Mouse (Mus musculus): ENCODE results near the gene Dennd6a.

The Dennd6a gene

DNA sequence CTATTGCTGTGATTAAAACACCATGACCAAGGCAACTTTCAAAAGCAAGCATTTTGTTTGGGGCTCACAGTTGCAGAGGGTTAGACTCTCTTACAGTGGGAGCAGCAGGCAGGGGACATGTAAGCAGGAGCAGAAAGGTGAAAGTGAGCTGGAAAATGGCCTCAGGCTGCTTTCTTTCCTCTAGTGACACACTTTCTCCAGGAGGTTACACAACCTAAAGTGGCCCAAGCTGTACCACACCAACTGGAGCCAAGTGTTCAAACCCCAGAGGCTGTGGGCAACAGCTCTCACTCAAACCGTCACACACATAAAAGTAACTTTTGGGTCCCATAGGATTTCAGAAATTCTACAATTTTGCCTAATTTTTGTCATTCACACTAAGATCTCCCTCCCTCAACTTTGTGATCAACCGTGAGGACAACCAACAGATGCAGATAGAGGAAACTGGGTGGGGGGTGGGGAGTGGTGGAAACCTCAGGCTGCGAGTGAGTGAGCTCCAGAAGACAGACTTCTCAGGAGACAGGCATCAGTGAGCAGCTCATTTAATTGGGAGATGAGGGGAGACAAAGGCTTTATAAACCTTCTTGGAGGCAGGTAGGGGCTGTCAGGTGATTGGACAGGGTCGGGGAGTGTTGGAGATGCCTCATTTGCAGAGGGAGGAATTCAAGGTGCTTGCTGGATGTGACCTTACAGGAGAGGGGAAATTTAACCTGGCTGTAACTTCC is 1.5 kb upstream of the Dennd6a start:
- in situ Hi-C loops (cut with MboI; ENCODE audit: low sequenced_read_pairs), result no loop called here

DNA sequence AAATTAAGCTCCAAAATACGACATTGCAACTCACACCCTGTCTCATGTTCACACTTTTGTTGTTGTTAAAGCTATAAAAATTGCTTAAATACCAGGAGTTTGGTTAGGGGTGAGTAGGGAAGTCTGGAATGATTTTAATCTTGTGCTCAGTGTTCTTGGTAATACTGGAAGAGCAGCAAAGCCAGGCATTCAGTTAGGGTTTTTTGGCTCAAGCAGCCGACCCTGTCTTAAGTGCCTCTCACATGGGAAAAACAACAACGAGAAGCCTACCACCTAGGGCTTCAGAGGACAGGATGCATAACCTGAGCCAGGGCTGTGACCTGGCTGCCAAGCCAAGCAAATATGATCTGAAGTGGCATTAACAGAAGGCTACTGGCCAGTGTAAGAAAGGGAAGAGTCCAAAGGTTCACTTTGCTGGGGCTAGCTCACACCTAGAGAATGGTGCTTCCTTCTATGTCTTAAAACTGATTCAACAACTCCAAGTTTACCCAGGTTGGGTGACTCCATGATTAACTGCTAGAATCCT is 2.7 kb downstream of the Dennd6a start:
- in situ Hi-C loops (cut with MboI; ENCODE audit: low sequenced_read_pairs), result no loop called here

DNA sequence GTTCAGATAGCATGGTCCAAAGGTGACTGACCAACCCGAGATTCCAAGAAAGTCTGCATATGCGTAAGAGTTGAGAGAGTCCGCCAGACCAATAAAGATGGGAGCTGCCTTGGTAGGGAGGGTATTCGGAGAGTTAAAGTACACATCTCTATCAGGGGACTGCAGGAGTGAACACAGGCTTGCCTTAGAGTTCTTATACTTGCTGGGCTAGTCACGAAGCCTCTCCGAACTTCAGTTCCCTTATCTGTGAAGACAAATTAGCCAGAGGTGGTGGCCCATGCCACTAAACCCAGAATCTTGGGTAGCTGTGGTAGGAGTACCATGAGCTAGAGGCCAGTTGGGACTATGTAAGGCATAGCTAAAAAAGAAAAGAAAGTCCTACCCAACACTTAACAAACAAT is 5.1 kb downstream of the Dennd6a start:
- in situ Hi-C loops (cut with MboI; ENCODE audit: low sequenced_read_pairs), result no loop called here

DNA sequence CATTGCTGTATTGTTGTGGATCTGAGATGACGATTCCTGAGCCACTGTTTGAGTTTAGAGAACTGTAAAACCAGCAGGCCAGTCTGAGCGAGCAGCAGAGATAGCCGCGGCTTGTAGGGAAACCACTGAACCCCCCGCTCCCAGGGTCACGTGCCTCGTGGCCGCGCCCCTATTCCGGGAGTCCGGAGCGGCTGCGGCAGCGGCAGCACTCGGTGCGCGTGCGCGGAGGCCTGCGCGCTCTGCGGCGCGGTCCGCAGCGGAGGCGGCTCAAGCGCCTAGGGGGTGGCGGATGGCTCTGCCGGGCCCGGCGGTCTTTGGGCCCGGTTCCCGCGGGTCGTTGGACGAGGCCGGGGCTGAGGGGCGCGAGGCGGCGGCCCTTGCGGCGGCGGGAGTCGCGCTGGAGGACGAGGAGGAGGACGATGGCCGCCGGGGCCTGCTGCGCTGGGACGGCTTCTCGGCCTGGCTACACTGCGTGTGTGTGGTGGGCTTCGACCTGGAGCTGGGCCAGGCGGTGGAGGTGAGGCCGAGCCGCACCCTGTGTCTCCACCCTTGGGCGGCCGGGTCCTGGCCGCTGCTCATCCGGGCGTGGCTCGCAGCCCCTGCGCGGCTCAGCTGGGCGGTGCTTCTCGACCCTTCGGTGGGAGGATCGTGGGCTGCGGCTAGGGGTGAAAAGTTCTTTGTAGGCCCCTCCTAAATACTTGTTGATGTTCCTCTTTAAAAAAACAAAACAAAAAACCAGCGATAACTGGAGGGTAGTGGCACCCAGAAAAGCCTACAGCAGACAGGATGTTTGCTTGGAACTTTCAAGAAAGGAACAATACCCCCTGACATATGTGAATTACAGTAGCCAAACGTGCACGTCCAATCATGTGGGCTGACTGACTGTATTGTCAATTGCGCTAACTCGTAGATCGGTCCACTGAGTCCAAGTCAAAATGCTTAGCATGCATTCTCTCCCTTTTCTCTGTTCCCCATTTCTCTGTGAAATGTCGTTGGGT is 6.0 kb downstream of the Dennd6a start:
- in situ Hi-C loops (cut with MboI; ENCODE audit: low sequenced_read_pairs), result no loop called here

DNA sequence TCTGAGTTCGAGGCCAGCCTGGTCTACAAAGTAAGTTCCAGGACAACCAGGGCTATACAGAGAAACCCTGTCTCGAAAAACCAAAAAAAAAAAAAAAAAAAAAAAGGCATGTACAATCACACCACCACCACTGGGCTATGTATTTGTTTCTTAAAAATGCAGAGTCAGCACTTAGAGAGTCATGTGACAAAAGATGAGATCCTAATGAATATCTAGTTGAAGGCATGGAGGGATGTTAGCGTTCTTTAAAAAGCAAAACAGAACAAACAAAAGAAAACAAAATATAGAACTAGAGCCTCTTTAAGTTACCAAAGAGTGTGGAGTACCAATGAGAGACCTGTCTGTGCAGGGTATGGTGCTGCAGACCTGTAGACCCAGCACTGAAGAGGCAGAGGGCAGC is 10.0 kb downstream of the Dennd6a start:
- in situ Hi-C loops (cut with MboI; ENCODE audit: low sequenced_read_pairs), result no loop called here

DNA sequence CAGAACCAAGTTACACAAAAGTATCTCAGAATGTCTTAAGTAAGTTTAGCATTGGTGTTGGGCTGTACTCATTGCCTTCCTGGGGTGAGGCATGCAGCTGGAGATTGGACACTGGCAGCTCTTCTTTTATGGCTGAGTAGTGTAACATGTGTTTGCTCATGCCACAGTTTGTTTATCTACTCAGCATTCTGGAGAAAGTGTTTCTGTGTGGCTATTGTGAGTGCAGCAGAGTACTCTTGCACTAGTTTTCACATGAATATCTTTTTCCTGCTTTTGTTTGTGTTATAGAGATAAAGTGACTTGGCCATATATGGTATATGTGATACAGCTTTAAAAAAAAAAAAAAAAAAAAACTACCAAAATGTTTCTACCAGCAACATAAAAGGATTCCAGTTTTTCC is 13.5 kb downstream of the Dennd6a start:
- in situ Hi-C loops (cut with MboI; ENCODE audit: low sequenced_read_pairs), result no loop called here

DNA sequence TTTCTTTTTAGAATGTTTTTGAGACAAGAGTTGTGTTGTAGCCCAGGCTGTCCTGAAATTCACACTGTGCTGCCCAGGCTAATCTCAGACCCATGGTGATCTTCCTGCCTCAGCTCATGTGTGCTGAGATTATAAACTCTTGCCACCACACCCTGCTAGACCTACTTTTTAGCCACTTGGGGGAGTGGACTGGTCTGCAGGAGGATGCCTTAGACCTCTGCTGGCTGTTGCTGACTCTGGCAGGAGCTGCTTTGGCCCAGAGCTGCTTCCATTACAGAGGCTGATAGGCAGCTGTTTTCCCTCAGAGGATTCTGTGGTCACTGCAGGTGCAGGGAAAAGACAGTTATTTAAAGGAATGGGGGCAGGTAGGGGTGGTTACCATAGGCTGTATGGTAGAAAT is 17.7 kb downstream of the Dennd6a start:
- in situ Hi-C loops (cut with MboI; ENCODE audit: low sequenced_read_pairs), result no loop called here

DNA sequence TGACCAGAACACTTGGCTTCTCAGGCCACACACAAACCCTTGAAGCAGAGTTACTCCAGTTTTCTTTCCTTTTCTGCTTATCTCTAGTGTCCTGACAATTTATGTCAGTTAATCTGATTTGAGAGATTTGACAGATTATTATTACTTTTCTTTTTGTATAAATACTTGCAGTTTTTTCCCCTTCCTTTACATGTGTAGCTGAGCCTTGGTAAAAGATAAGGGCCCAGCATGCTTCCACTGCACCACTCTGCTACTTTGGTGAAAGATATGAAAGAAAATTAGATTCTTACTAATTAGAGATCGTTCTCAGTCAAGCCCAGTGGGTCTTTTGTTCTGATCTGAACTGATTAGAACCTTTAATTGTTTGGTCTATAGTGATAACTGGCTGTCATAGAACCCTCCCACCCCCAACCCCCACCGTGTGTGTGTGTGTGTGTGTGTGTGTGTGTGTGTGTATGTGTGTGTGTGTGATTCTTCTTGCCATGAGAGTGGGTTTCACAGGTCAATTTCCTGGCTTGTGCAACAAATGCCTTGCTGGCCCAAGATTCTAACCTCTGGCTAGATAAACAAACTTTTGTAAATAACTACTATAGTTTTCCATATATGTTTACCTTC is 19.7 kb downstream of the Dennd6a start:
- in situ Hi-C loops (cut with MboI; ENCODE audit: low sequenced_read_pairs), result no loop called here

DNA sequence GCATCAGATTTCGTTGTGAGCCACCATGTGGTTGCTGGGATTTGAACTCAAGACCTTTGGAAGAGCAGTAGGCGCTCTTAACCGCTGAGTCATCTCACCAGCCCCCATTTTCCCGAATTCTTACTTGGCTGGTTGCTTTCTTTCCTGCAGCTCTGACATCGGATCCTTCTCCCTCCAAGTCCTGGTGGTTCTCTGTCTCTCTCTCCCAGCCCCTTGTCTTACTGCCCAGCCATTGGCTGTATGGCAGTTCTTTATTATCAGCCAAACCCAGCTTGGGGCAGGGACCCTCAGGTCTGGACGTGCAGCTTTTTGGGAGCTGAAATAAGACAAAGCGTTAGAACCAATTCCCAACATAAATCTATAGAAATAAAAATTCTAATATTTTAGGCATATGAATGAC is 21.5 kb downstream of the Dennd6a start:
- in situ Hi-C loops (cut with MboI; ENCODE audit: low sequenced_read_pairs), result no loop called here

DNA sequence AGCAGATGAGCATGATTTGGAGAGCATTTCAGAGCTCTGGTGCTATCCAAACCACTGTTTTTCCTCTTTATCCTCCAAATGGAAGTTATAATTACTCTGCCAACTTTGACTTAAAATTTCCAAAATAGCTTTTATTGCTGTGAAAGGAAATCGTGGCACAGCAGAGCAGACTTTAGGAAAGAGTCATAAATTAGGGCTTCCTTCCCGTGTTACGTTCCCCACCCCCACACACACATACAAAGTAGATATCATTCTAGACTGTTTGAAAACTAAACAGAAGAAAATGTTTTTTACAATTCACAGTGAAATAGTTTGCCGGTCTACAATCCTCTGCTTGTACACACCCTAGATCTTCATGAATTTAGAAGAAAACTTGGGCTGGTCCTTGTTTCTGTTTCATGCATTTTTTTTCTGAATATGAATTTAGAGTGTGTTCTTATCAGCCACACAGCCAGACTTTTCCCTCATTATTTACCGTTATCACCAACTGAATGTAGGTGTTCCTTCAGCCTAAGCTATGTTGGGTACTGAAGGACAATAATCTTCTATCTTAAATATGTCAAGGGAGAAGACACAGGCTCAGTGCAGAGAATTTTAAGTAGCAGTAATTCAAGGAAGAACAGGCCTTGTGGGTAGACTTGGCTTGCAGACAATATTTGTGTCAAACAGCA is 22.2 kb downstream of the Dennd6a start:
- in situ Hi-C loops (cut with MboI; ENCODE audit: low sequenced_read_pairs), result no loop called here

DNA sequence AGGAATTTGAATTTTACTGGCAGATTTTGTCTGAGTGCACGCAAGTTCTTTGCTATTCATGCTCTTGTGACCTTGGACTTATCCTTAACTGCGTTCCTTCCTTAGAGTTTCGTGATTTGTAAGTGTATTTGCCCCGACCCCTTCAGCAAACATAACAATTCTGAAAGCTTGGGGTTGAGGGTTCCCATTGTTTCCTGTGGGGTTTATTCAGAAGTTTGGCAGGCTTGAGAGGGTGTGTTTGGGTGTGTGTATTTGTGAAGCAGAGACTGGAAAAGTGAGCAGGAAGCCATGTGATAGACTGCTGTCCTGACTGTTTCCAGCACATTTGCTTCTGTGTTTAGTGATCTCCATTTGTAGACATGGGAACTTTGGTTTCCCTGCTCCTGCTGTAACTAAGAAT is 31.7 kb downstream of the Dennd6a start:
- in situ Hi-C loops (cut with MboI; ENCODE audit: low sequenced_read_pairs), result no loop called here

DNA sequence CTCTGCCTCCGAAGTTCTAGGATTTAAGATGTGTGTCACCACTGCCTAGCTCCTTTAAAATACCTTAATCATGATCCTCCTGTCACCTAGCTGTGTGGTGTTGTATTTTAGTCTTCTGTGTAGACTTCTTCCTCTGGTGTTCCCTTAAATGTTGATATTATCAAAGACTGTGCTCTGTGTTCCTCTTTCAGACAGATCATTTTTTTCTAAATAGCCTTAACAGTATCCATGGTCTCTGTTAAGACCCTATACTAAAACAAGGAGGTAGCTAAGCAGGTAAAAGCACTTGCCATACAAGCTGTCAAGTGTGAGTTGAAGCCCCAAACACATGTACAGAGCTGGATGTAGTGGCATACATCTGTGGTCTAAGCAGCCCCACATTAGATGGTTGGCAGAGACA is 36.0 kb downstream of the Dennd6a start:
- in situ Hi-C loops (cut with MboI; ENCODE audit: low sequenced_read_pairs), result no loop called here

DNA sequence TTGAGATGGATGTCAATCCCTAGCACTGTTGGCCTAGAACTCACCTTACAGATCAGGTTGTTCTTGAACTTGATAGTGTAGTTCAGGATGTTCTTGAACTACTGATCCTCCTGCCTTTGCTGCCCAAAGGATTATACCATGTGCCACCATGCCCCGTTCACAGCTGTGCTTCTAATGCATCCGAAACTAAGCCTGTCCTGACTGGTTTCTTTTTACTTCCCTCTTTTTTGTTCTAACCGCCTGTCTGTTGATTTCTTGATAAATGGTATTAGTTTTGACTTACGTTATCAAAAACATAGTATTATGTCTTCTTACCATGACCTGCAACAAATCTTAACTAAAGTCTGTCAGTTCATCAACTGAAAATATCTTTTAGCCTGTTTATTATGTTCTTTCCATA is 37.0 kb downstream of the Dennd6a start:
- in situ Hi-C loops (cut with MboI; ENCODE audit: low sequenced_read_pairs), result no loop called here

DNA sequence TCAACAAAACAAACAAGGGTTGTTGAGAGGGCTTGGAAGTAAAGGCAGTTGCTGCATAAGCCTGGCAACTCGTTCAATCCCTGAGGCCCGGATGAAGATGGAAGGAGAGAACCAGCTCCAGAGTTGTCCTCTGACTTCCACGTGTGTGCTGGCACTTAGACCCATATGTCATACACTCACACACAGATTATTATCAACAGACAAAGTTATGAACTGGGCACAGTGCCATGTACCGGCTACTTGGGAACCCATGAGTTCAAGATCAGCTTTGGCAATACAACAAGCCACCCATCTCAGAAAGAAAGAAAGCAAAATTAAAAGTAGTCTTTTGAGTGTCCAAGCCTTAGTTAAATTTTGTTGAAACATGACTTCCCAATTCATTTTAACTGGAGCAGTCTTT is 51.6 kb downstream of the Dennd6a start:
- in situ Hi-C loops (cut with MboI; ENCODE audit: low sequenced_read_pairs), result no loop called here

DNA sequence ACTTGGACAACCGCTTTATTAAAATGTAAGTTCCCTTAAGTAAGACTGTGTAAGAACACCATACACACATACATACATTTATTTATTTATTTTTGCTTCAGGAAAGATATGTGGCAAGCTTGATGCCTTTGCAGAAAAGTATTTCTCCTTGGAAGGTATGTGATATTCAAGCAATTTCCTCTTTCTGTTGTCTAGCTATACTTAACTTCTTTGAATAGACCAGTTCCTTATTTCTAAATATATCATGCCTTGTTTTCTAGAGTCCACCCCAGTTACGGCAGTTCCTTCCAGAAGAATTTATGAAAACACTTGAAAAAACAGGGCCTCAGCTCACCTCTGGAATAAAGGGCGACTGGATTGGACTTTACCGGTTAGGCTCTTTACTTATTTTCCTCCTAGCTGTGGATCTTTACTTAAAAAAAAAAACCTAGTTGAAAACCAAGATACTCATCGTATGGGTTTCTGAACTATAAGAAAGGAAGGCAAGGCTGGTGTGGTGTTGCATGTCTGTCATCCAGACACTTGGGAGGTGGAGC is 53.0 kb downstream of the Dennd6a start:
- in situ Hi-C loops (cut with MboI; ENCODE audit: low sequenced_read_pairs), result no loop called here

DNA sequence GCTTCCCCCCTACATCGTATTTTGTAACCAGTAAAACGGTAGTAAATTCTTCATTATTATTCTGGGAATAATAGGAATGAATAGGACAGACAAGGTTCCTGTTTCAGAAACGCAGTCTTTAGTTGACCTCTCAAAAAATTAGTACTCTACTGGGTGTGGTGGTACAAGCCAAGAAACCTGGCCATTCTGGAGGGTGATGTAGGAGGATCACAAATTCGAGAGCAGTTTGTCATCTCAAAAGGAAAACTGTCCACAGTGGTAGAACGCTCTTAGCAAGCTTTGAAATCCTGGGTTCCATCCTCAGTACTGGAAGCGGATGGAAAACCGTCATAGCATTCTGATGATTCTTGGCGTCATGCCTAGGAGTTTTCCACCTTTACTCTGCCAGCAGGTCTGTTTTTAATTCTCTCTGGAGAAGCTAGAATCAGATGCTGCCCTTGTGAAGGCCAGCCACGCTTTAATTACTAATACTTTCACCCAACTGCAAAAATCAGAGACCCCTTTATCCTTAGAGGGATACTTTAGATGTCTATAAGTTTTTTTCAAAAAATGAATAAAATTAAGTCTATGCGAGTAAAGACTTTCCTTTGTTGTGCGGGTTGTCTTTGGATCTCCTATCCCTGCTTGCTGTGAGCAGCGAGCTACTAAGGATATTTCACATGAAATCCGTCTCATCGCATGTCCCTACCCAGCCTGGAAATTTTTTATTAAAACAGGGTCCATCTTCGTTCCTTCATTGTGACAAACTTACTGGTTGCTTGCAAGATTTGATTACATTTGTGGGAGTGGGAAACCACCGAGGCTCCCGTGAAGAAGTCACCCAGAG is 63.6 kb downstream of the Dennd6a start:
- in situ Hi-C loops (cut with MboI; ENCODE audit: low sequenced_read_pairs), result no loop called here

DNA sequence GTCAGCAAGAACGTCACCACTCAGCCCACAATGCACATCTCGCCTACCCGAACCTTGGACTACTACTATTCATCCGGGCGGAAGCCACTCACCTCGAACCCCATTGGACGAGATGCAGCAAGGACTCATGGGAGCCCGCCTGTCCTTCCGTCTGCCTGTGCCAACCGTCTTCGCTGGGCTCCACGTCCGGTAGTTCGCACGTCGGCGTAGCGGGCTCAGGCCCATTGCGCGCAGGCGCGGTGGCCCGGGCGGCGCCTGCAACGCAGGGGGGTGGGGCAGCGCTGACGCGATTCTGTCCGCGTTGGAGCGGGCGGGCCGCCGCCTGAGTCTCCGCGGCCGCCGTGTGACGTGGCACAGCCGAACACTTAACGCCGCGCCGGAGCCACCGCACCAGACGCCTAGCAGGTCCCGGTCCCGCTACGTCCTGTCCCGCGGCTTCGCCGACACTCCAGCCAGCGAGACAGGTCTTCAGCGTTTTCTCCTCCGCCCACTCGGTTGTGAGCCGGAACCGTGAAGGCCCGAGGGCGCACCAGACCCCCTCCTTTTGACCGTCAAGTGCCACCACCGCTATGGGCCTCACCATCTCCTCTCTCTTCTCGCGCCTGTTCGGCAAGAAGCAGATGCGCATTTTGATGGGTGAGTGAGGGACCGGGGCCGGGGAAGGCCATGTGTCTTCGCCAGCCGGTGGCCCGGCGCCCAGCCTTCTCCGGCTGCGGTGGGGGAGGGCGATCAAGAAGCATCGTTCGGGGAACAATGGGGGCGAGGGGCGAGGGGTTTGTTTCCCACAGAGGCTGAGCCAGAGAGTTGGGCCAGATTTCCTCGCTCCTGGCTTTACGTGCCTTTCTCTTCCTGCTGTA is 64.4 kb downstream of the Dennd6a start, which contains the start of gene Arf4:
TSS of gene Arf4 (plus strand) at position 224 of the 857 bp plus-strand sequence.
- in situ Hi-C loops (cut with MboI; ENCODE audit: low sequenced_read_pairs), result no loop called here

DNA sequence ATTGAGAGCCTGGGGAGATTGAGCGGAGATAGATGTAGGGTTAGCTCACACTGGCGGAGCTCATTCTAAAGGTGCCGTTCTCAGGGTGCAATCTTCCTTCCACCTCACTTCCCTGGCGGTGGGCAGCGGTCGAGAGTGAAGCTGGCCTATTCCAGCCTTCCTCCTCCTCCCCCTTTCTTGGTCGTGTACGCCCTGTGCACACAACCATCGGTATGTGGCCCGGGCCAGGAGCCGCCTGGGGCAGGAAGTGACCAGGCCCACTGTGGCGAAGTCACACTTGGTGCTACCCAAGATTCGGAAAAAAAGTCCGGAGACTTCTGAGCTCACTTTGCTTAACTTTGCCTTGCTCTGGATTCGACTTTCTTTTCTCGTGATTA is 65.0 kb downstream of the Dennd6a start:
- in situ Hi-C loops (cut with MboI; ENCODE audit: low sequenced_read_pairs), result no loop called here

DNA sequence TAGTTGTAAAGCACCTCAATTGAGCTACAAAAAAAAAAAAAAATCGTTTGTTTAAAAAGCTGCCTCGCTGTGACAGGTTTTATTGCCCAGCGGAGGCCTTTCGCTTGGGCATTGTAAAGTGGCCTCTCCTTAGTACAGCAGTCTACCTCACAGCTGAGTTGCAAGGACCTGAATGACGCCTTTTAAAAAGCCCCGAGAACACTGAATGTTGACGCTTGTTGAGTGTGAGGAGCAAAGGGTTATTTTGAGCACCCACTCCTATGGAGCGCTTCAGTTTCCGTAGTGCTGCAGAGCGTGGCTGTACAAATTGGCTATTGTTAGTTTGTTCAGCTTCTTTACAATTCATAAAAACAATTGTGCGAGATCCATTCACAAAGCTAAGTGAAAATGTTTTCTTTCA is 65.6 kb downstream of the Dennd6a start:
- in situ Hi-C loops (cut with MboI; ENCODE audit: low sequenced_read_pairs), result no loop called here

Measured in CH12F3 (cell line).